Mouse (Mus musculus): ENCODE measurements around the gene Lmna. TPM values are rescaled to one million over a fixed set of nuclear protein-coding genes. Genes with fewer than 3 reads are reported as not detected.

The Lmna gene
- polyA plus RNA-seq, 1 experiment from 2014 or later, result 267 TPM

DNA sequence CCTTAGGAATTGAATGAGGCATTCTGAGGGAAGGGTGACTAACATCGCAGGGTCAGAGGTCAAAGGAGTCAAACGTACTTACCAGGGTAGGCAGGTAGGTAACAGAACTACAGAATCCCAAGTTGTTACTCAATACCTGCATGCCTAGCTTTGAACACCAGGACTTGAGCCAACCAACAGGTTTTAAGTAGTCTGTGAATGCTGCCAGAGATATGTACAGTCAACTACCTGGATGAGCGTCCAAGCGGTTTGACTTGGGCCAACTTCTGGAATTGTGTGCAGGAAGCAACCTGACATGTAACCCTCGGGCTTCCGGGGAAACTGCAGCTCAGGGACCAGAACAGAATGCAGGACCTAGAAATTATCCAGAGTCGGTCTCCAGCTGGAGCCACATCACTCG, 13.3 kb upstream of the Lmna start:
- no peak for TF ChIP-seq EP300 (optimal IDR thresholded peaks at IDR 0.05)
- no peak for TF ChIP-seq CTCF (IDR thresholded peaks at IDR 0.05; ENCODE audit: low read depth)
- ATAC-seq (ENCODE audit: low FRiP score, low TSS enrichment) (no peak), DNase-seq (ENCODE audit: low spot score) (no peak)
- H3K4me3 ChIP-seq (ENCODE audit: low read depth, low read length), result no peak overlapping the region
- 71% methylated on average over 8 of the region's 8 CpGs for WGBS
- H3K9ac ChIP-seq (ENCODE audit: low read length), result no peak overlapping the region
- H3K4me2 ChIP-seq (replicated peaks; ENCODE audit: low read depth), result no peak overlapping the region
- no peak overlapping the region for H3K27ac ChIP-seq (replicated peaks)
- no peaks in the 10 kb centered on the region for H3K9me3 ChIP-seq (ENCODE audit: control insufficient read depth, low read length)
- peaks cover 3% of the 10 kb centered on the region; the same call in 1 of the 2 replicates for H3K4me1 ChIP-seq (replicated peaks; ENCODE audit: control insufficient read depth, insufficient read depth)
- no peaks in the 10 kb centered on the region for H3K27me3 ChIP-seq (ENCODE audit: control insufficient read depth, insufficient read depth, low read length)
- no peaks in the 10 kb centered on the region for H3K36me3 ChIP-seq (ENCODE audit: control insufficient read depth, insufficient read depth, low read length)

- Histone ChIP-seq H3K9ac (ENCODE audit: low read length) (no peak overlapping the region), H3K27me3 (ENCODE audit: control insufficient read depth, insufficient read depth, low read length) (no peaks in the 10 kb centered on the region), H3K36me3 (ENCODE audit: control insufficient read depth, insufficient read depth, low read length) (no peaks in the 10 kb centered on the region), H3K9me3 (ENCODE audit: control insufficient read depth, low read length) (no peaks in the 10 kb centered on the region), H3K27ac (replicated peaks) (no peak overlapping the region), H3K4me3 (ENCODE audit: low read depth, low read length) (no peak overlapping the region), H3K4me1 (replicated peaks; ENCODE audit: control insufficient read depth, insufficient read depth) (peaks cover 3% of the 10 kb centered on the region; the same call in 1 of the 2 replicates), H3K4me2 (replicated peaks; ENCODE audit: low read depth) (no peak overlapping the region)
- WGBS, result 32% methylated on average over 9 of the region's 9 CpGs
- TF ChIP-seq CTCF (IDR thresholded peaks at IDR 0.05; ENCODE audit: low read depth) (peak; percentile 98), EP300 (optimal IDR thresholded peaks at IDR 0.05) (no peak)
- ATAC-seq (ENCODE audit: low FRiP score, low TSS enrichment) (peak; percentile 41; the same call in 1 of the 2 replicates), DNase-seq (ENCODE audit: low spot score) (peak; percentile 76)
Measured at GRCm38 (mm10) chr3:88521803-88522331, 12.1 kb upstream of the Lmna start.

GRCm38 (mm10) chr3:88521156-88521555, 11.4 kb upstream of the Lmna start:
- Histone ChIP-seq H3K27ac (replicated peaks) (no peak overlapping the region), H3K36me3 (ENCODE audit: control insufficient read depth, insufficient read depth, low read length) (no peaks in the 10 kb centered on the region), H3K27me3 (ENCODE audit: control insufficient read depth, insufficient read depth, low read length) (no peaks in the 10 kb centered on the region), H3K4me1 (replicated peaks; ENCODE audit: control insufficient read depth, insufficient read depth) (peaks cover 3% of the 10 kb centered on the region; the same call in 1 of the 2 replicates), H3K4me3 (ENCODE audit: low read depth, low read length) (no peak overlapping the region), H3K4me2 (replicated peaks; ENCODE audit: low read depth) (no peak overlapping the region), H3K9ac (ENCODE audit: low read length) (no peak overlapping the region), H3K9me3 (ENCODE audit: control insufficient read depth, low read length) (no peaks in the 10 kb centered on the region)
- 94% methylated on average over 6 of the region's 6 CpGs for WGBS
- ATAC-seq (ENCODE audit: low FRiP score, low TSS enrichment) (no peak), DNase-seq (ENCODE audit: low spot score) (no peak)
- TF ChIP-seq CTCF (IDR thresholded peaks at IDR 0.05; ENCODE audit: low read depth) (no peak), EP300 (optimal IDR thresholded peaks at IDR 0.05) (no peak)

DNA sequence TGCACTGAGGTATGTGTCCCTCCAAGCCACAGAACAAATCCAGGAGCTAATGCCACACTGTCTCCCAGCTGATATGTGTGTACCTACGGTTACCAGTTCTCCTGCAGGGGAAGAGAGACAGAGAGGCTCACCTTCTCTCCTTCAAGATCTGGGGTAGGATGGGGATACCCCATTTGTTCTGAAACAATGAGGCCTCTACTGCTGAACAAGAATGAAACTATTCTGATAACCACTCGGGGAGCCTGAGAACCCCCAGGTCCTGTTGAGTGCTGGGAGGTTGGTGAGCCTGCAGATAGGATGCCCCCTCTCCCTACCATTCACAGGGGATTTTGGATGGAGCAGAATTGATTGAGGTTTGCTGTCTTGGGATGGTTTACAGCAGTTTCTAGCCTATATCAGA, 10.3 kb upstream of the Lmna start:
- WGBS, result 86% methylated on average over 2 of the region's 2 CpGs

DNA sequence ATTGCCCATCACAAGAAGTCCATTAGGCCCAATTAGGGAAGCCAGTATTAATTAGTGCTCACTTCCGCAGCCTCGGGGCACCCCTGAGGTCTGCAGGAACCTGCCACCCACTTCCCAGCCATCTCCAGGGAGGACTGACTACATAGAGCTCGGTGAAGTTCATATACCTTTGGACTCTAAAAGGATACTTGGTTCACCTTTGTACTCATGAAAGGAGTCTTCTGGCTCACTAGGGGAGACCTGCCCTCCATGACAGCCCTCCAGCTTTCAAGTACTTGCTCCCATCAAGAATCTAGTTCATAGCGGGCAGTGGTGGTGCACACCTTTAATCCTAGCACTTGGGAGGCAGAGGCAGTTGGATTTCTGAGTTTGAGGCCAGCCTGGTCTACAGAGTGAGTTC, 8.7 kb upstream of the Lmna start:
- no peak overlapping the region for H3K4me3 ChIP-seq (ENCODE audit: low read depth, low read length)
- peaks cover 10% of the 10 kb centered on the region for H3K4me1 ChIP-seq (replicated peaks; ENCODE audit: control insufficient read depth, insufficient read depth)
- H3K27ac ChIP-seq (replicated peaks), result no peak overlapping the region
- no peaks in the 10 kb centered on the region for H3K9me3 ChIP-seq (ENCODE audit: control insufficient read depth, low read length)
- no peak overlapping the region for H3K9ac ChIP-seq (ENCODE audit: low read length)
- no peak overlapping the region for H3K4me2 ChIP-seq (replicated peaks; ENCODE audit: low read depth)
- H3K27me3 ChIP-seq (ENCODE audit: control insufficient read depth, insufficient read depth, low read length), result no peaks in the 10 kb centered on the region
- DNase-seq (ENCODE audit: low spot score) (no peak), ATAC-seq (ENCODE audit: low FRiP score, low TSS enrichment) (no peak)
- WGBS, result 90% methylated on average over 4 of the region's 4 CpGs
- TF ChIP-seq EP300 (optimal IDR thresholded peaks at IDR 0.05) (no peak), CTCF (IDR thresholded peaks at IDR 0.05; ENCODE audit: low read depth) (no peak)
- no peaks in the 10 kb centered on the region for H3K36me3 ChIP-seq (ENCODE audit: control insufficient read depth, insufficient read depth, low read length)

More for the DNA sequence above, 10.3 kb upstream of the Lmna start:
- no peak overlapping the region for H3K27ac ChIP-seq (replicated peaks)
- no peaks in the 10 kb centered on the region for H3K27me3 ChIP-seq (ENCODE audit: control insufficient read depth, insufficient read depth, low read length)
- DNase-seq (ENCODE audit: low spot score) (no peak), ATAC-seq (ENCODE audit: low FRiP score, low TSS enrichment) (no peak)
- no peaks in the 10 kb centered on the region for H3K9me3 ChIP-seq (ENCODE audit: control insufficient read depth, low read length)
- H3K4me2 ChIP-seq (replicated peaks; ENCODE audit: low read depth), result no peak overlapping the region
- no peak overlapping the region for H3K4me3 ChIP-seq (ENCODE audit: low read depth, low read length)
- TF ChIP-seq EP300 (optimal IDR thresholded peaks at IDR 0.05) (no peak), CTCF (IDR thresholded peaks at IDR 0.05; ENCODE audit: low read depth) (no peak)
- H3K4me1 ChIP-seq (replicated peaks; ENCODE audit: control insufficient read depth, insufficient read depth), result no peaks in the 10 kb centered on the region
- H3K9ac ChIP-seq (ENCODE audit: low read length), result no peak overlapping the region
- H3K36me3 ChIP-seq (ENCODE audit: control insufficient read depth, insufficient read depth, low read length), result no peaks in the 10 kb centered on the region

GRCm38 (mm10) chr3:88516407-88516806, 6.7 kb upstream of the Lmna start:
- Histone ChIP-seq H3K4me2 (replicated peaks; ENCODE audit: low read depth) (no peak overlapping the region), H3K9me3 (ENCODE audit: control insufficient read depth, low read length) (no peaks in the 10 kb centered on the region), H3K27ac (replicated peaks) (peak overlapping the region; percentile 65), H3K9ac (ENCODE audit: low read length) (no peak overlapping the region), H3K36me3 (ENCODE audit: control insufficient read depth, insufficient read depth, low read length) (no peaks in the 10 kb centered on the region), H3K4me3 (ENCODE audit: low read depth, low read length) (no peak overlapping the region), H3K27me3 (ENCODE audit: control insufficient read depth, insufficient read depth, low read length) (no peaks in the 10 kb centered on the region), H3K4me1 (replicated peaks; ENCODE audit: control insufficient read depth, insufficient read depth) (peaks cover 18% of the 10 kb centered on the region)
- 64% methylated on average over 2 of the region's 2 CpGs for WGBS
- ATAC-seq (ENCODE audit: low FRiP score, low TSS enrichment), result no peak
- no peak for TF ChIP-seq CTCF (IDR thresholded peaks at IDR 0.05; ENCODE audit: low read depth)
- no peak for TF ChIP-seq EP300 (optimal IDR thresholded peaks at IDR 0.05)
- no peak for DNase-seq (ENCODE audit: low spot score)

Measured in stomach, postnatal 0 days (tissue).